Mouse (Mus musculus) heart, postnatal 4 days (tissue): ENCODE measurements around the gene Chrna1. TPM values are rescaled to one million over a fixed set of nuclear protein-coding genes. Genes with fewer than 3 reads are reported as not detected.

Experiments used
- DNase-seq: peaks from one replicate; pipeline ENCODE4 v3.0.0; 2021
- total RNA-seq, 2 experiments: library from RNA; stranded (reverse); gene quantifications; 2 replicates each; pipeline ENCODE4 v1.2.3; 2021

The Chrna1 gene
- total RNA-seq, result under 1 TPM in 1 of 2 experiments, not detected in 1; 0.14 TPM

- no peak for DNase-seq
Observed at GRCm38 (mm10) chr2:73580166-73580565, at the start of gene Chrna1. Gene Chrna1 (minus strand): TSS chr2:73580338.

- DNase-seq, result no peak
Observed at GRCm38 (mm10) chr2:73618486-73619052, 38.4 kb upstream of the Chrna1 start.

GRCm38 (mm10) chr2:73616434-73617057, 36.4 kb upstream of the Chrna1 start:
- DNase-seq, result no peak

GRCm38 (mm10) chr2:73615456-73615855, 35.3 kb upstream of the Chrna1 start:
- DNase-seq, result no peak

- DNase-seq, result no peak
Observed at GRCm38 (mm10) chr2:73614303-73614702, 34.2 kb upstream of the Chrna1 start.

- DNase-seq, result no peak
Observed at GRCm38 (mm10) chr2:73612941-73613340, 32.8 kb upstream of the Chrna1 start.

- DNase-seq, result no peak
Observed at GRCm38 (mm10) chr2:73612367-73612914, 32.3 kb upstream of the Chrna1 start.

- no peak for DNase-seq
Observed at GRCm38 (mm10) chr2:73611798-73612197, 31.7 kb upstream of the Chrna1 start.

GRCm38 (mm10) chr2:73609724-73610210, 29.6 kb upstream of the Chrna1 start:
- no peak for DNase-seq

- DNase-seq, result no peak
Observed at GRCm38 (mm10) chr2:73609067-73609723, 29.1 kb upstream of the Chrna1 start.

GRCm38 (mm10) chr2:73608391-73608790, 28.3 kb upstream of the Chrna1 start:
- DNase-seq, result no peak

GRCm38 (mm10) chr2:73607609-73608008, 27.5 kb upstream of the Chrna1 start:
- DNase-seq, result no peak

- no peak for DNase-seq
Observed at GRCm38 (mm10) chr2:73607146-73607545, 27.0 kb upstream of the Chrna1 start.

GRCm38 (mm10) chr2:73606616-73607015, 26.5 kb upstream of the Chrna1 start:
- no peak for DNase-seq

- DNase-seq, result no peak
Observed at GRCm38 (mm10) chr2:73605077-73605476, 24.9 kb upstream of the Chrna1 start.

GRCm38 (mm10) chr2:73604579-73604978, 24.4 kb upstream of the Chrna1 start:
- DNase-seq, result no peak

GRCm38 (mm10) chr2:73600650-73601049, 20.5 kb upstream of the Chrna1 start:
- DNase-seq, result no peak

GRCm38 (mm10) chr2:73597772-73598171, 17.6 kb upstream of the Chrna1 start:
- no peak for DNase-seq

- peak; percentile 44 for DNase-seq
Observed at GRCm38 (mm10) chr2:73596786-73597185, 16.6 kb upstream of the Chrna1 start.

- no peak for DNase-seq
Observed at GRCm38 (mm10) chr2:73596326-73596725, 16.2 kb upstream of the Chrna1 start.

GRCm38 (mm10) chr2:73593101-73593439, 12.9 kb upstream of the Chrna1 start:
- no peak for DNase-seq

- DNase-seq, result peak; percentile 80
Observed at GRCm38 (mm10) chr2:73592231-73593100, 12.3 kb upstream of the Chrna1 start.

GRCm38 (mm10) chr2:73591246-73591645, 11.1 kb upstream of the Chrna1 start:
- no peak for DNase-seq
